Mouse (Mus musculus) liver (tissue): ENCODE data around the gene Zscan10.

Experiments
- DNase-seq: peaks from one replicate; pipeline ENCODE4 v3.0.0-alpha.2; 2020; ENCODE audit warnings: mixed read lengths

Gene Zscan10

DNA sequence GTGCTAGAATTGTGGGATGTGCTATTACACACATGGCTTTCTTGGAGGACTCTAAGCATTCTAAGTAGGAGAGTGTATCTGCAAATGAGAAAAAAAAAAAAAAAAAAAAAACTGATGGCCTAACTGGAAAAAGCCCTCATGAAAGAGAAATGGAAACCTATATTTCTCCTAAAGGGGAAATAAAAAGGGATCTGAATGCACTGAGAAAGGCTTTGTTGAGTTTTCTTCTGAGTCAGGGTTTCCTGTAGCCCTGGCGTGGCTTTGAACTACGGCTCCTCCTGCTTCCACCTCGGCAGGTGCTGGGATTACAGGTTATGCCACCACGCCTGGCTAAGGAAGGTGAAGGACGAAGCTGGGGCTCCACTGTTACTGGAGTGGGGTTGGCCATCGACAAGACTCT, 53.3 kb downstream of the Zscan10 start:
- DNase-seq: no peak

DNA sequence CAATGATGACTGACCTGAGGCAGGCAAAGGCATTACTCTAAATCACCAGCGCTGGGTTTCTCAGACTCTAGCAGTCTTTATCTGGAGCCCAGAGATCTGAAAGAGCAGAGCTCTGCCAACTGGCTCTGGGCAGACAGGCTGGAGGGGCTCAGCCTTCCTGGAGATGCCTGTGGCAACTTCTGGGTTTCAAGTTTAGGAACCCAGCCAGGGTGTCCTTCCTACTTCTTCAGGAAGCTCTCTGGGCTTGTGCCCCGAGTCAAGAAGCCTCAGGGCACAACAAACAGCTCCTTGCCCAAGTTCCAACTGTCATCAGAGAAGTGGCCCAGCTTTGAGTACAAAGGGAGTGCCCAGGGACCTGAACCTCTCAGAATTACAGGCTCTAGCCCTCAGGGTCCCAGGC, 53.8 kb downstream of the Zscan10 start:
- no peak for DNase-seq

DNA sequence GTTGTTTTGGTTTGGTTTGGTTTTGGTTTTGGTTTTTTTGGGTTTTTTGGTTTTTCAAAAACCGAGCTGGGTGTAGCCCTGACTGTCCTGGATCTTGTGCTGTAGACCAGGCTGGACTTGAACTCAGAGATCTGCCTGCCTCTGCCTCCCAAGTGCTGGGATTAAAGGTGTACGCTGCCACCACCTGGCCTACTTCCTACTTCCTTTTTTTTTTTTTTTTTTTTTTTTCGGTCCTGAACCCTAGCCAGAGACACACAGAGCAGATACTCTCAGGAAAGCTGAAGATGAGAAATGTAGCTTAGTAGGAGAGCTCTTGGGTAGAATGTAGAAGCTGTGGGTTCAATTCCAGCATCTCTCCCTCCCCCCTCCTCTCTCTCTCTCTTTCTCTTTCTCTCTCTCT, 57.8 kb downstream of the Zscan10 start:
- DNase-seq: no peak

DNA sequence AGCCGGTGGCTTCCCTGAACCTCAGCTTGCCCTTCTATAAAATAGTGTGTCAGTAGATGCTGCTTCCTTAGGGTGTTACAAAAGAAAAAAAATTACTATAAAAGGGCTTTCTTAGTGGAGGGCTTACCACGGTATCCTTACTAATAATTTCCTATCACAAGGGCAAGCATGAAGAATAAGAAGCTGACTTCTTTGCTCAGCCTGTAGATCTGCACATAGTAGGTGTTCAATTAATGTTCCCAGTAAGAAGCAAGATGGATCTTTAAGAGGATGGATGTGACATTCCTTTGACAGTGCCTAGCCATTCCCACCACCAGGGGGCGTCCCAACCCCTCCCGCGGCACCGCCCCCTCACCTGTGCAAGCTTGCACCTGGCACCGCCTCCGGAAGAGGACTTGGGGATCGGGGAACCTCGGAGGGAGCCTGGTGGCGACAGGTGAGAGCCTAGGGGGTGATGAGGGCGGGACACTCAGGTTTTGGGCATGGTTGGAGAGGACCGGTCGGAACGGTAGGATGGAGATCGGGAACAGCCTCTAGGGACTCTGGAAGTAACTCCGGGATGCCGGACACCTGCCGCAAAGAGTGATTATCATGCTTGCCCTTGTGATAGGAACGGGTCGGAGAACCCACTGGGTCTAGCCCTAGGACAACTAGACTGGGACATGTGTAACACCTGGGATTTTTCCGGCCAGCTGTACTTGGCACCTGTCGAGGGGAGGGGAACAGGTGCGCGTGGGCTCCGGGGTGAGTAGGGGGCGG, 59.6 kb downstream of the Zscan10 start, which contains the start of gene Bicdl2:
Bicdl2 (plus strand) TSS at position 390 of the 759 bp plus-strand sequence.
- DNase-seq: peak; percentile 49
